Mouse (Mus musculus): ENCODE results near the gene Vwce. TPM values are rescaled to one million over a fixed set of nuclear protein-coding genes. Genes with fewer than 3 reads are reported as not detected.

Gene Vwce
- polyA plus RNA-seq, 1 experiment from 2014 or later = 0.51 TPM

DNA sequence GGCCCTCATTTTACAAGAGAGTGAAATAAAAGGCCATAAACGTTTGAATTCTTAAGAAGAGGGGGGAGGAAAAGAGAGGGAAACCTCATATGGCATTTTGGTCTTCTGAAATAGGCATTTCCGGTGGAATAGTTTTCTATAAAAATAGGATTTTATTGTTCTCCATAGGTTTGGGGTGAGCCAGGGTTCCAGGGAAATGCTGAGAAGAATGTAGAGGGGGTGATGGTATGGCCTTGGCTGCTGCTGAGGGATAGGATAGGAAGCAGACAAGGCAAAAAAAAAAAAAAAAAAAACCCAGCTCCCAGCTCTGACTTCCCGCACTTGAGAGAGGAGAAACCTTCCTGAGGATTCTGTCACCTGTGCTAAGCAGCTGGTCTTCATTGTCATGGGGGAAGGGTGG is 22.0 kb downstream of the Vwce start:
- H3K36me3 ChIP-seq (ENCODE audit: control insufficient read depth, insufficient read depth, low read length) = no peaks in the 10 kb centered on the region
- peaks cover 2 to 4% of the 10 kb centered on the region in 2 experiments; a peak in 1 of 4 replicates for H3K4me1 ChIP-seq (ENCODE audit: control insufficient read depth in 2 of 2, insufficient read depth in 2 of 2, low read length in 2 of 2)
- no peak overlapping the region for H3K9ac ChIP-seq (ENCODE audit: low read length)
- H3K4me3 ChIP-seq (ENCODE audit: control insufficient read depth in 1 of 2, insufficient read depth in 1 of 2, low read depth in 1 of 2, low read length in 2 of 2) = no peak overlapping the region
- ATAC-seq (ENCODE audit: insufficient number of reproducible peaks, insufficient read depth, low FRiP score, low read depth) = no peak
- WGBS = 64% methylated on average over 3 of the region's 3 CpGs
- H3K27me3 ChIP-seq (ENCODE audit: control insufficient read depth, insufficient read depth, low read length) = no peaks in the 10 kb centered on the region
- H3K4me2 ChIP-seq (ENCODE audit: low read length) = no peak overlapping the region
- H3K9me3 ChIP-seq (ENCODE audit: control insufficient read depth, low read length) = no peaks in the 10 kb centered on the region
- no peak overlapping the region for H3K27ac ChIP-seq (replicated peaks in 1 of 2; ENCODE audit: control insufficient read depth in 1 of 2, insufficient read depth in 1 of 2, low read depth in 2 of 2, low read length in 2 of 2)

DNA sequence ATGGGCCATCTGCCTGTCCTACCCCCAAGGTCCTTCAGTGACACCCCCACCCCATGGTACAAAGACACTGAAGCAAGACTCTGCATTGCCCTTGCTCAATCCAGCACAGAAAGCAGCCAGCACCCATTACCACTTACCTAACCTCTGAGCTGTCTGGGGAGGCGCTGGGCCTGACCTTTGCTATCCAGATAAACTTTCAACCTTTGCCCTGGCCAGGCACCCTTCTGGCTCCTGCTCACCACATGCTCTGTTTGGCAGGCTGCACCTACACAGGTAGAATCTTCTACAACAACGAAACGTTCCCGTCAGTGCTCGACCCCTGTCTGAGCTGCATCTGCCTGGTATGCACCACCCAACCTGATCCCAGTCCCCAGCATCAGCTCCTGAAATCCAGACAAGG is 23.7 kb downstream of the Vwce start:
- ATAC-seq (ENCODE audit: insufficient number of reproducible peaks, insufficient read depth, low FRiP score, low read depth) = no peak
- Histone ChIP-seq H3K36me3 (ENCODE audit: control insufficient read depth, insufficient read depth, low read length) (no peaks in the 10 kb centered on the region), H3K27me3 (ENCODE audit: control insufficient read depth, insufficient read depth, low read length) (no peaks in the 10 kb centered on the region), H3K4me1 (ENCODE audit: control insufficient read depth in 2 of 2, insufficient read depth in 2 of 2, low read length in 2 of 2) (peaks cover 2 to 4% of the 10 kb centered on the region in 2 experiments; a peak in 1 of 4 replicates), H3K9ac (ENCODE audit: low read length) (no peak overlapping the region), H3K9me3 (ENCODE audit: control insufficient read depth, low read length) (no peaks in the 10 kb centered on the region), H3K4me3 (ENCODE audit: control insufficient read depth in 1 of 2, insufficient read depth in 1 of 2, low read depth in 1 of 2, low read length in 2 of 2) (no peak overlapping the region), H3K27ac (replicated peaks in 1 of 2; ENCODE audit: control insufficient read depth in 1 of 2, insufficient read depth in 1 of 2, low read depth in 2 of 2, low read length in 2 of 2) (no peak overlapping the region), H3K4me2 (ENCODE audit: low read length) (no peak overlapping the region)
- WGBS = 62% methylated on average over 5 of the region's 5 CpGs

DNA sequence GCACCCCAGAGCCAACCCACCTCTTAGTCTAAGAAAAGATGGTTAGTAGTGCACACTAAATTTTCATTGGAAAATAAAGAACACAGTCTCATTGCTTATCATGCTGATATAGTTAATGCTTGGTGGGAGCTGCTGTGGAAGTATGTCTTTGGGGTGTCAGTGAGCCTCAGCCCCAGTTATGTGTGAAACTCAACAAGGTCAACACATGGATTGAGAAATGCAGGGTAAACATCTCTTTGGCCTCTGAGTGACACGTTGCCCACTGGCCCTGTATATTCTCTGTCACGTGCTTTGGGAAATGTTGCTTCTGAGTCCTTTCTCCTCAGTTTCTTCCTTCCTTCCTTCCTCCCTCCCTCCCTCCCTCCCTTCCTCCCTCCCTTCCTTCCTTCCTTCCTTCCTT is 24.4 kb downstream of the Vwce start:
- H3K36me3 ChIP-seq (ENCODE audit: control insufficient read depth, insufficient read depth, low read length) = no peaks in the 10 kb centered on the region
- H3K9me3 ChIP-seq (ENCODE audit: control insufficient read depth, low read length) = no peaks in the 10 kb centered on the region
- no peak overlapping the region for H3K9ac ChIP-seq (ENCODE audit: low read length)
- H3K27me3 ChIP-seq (ENCODE audit: control insufficient read depth, insufficient read depth, low read length) = no peaks in the 10 kb centered on the region
- peaks cover 2 to 4% of the 10 kb centered on the region in 2 experiments; a peak in 1 of 4 replicates for H3K4me1 ChIP-seq (ENCODE audit: control insufficient read depth in 2 of 2, insufficient read depth in 2 of 2, low read length in 2 of 2)
- H3K27ac ChIP-seq (replicated peaks in 1 of 2; ENCODE audit: control insufficient read depth in 1 of 2, insufficient read depth in 1 of 2, low read depth in 2 of 2, low read length in 2 of 2) = no peak overlapping the region
- WGBS = 68% methylated on average over 2 of the region's 2 CpGs
- no peak for ATAC-seq (ENCODE audit: insufficient number of reproducible peaks, insufficient read depth, low FRiP score, low read depth)
- H3K4me3 ChIP-seq (ENCODE audit: control insufficient read depth in 1 of 2, insufficient read depth in 1 of 2, low read depth in 1 of 2, low read length in 2 of 2) = no peak overlapping the region
- H3K4me2 ChIP-seq (ENCODE audit: low read length) = no peak overlapping the region

DNA sequence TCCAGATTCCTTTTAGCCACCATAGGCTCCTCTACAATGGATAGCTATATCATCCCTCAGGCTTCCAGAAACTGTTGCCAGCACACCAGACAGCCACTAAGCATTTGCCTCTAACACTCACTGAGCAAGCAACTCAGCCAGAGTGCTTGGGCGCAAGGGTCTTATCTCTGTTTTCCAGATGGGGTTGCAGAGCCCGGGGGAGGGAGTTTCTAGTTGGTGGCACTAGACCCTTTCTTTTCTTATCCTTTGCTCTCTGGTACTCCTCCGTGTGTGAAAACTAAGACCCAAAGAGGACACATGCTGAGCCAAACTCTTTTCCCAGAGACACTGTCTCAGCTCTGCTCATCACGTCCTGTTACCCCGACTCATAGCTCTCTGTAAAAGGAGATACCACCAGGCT is 27.4 kb downstream of the Vwce start:
- no peak overlapping the region for H3K4me3 ChIP-seq (ENCODE audit: control insufficient read depth in 1 of 2, insufficient read depth in 1 of 2, low read depth in 1 of 2, low read length in 2 of 2)
- H3K4me2 ChIP-seq (ENCODE audit: low read length) = no peak overlapping the region
- ATAC-seq (ENCODE audit: insufficient number of reproducible peaks, insufficient read depth, low FRiP score, low read depth) = no peak
- no peaks in the 10 kb centered on the region for H3K9me3 ChIP-seq (ENCODE audit: control insufficient read depth, low read length)
- H3K9ac ChIP-seq (ENCODE audit: low read length) = no peak overlapping the region
- H3K27ac ChIP-seq (replicated peaks in 1 of 2; ENCODE audit: control insufficient read depth in 1 of 2, insufficient read depth in 1 of 2, low read depth in 2 of 2, low read length in 2 of 2) = no peak overlapping the region
- no peaks in the 10 kb centered on the region for H3K36me3 ChIP-seq (ENCODE audit: control insufficient read depth, insufficient read depth, low read length)
- H3K4me1 ChIP-seq (ENCODE audit: control insufficient read depth in 2 of 2, insufficient read depth in 2 of 2, low read length in 2 of 2) = peaks cover 2 to 4% of the 10 kb centered on the region in 2 experiments; a peak in 1 of 4 replicates
- no peaks in the 10 kb centered on the region for H3K27me3 ChIP-seq (ENCODE audit: control insufficient read depth, insufficient read depth, low read length)
- WGBS = 33% methylated on average over 5 of the region's 5 CpGs

DNA sequence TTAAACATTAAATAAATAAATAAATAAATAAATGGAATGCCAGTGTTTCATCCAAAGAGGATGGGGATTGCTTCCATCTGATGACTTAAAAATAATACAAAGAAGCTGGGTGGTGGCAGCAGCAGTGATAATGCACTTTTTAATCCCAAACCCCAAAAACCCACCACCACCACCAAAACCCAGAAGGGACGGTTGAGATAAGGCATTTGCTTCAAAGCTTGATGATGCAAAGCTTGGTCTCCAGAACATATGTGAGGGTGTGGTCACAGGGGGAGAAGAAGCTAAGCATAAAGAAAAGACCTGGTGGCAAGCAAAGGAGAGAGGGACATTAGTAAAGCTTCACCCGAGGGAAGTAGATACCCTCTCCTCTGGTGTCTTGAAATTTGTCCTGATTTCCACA is 27.9 kb downstream of the Vwce start:
- WGBS = 75% methylated on average over 2 of the region's 2 CpGs
- Histone ChIP-seq H3K4me2 (ENCODE audit: low read length) (no peak overlapping the region), H3K4me3 (ENCODE audit: control insufficient read depth in 1 of 2, insufficient read depth in 1 of 2, low read depth in 1 of 2, low read length in 2 of 2) (no peak overlapping the region), H3K27me3 (ENCODE audit: control insufficient read depth, insufficient read depth, low read length) (no peaks in the 10 kb centered on the region), H3K36me3 (ENCODE audit: control insufficient read depth, insufficient read depth, low read length) (no peaks in the 10 kb centered on the region), H3K9me3 (ENCODE audit: control insufficient read depth, low read length) (no peaks in the 10 kb centered on the region), H3K27ac (replicated peaks in 1 of 2; ENCODE audit: control insufficient read depth in 1 of 2, insufficient read depth in 1 of 2, low read depth in 2 of 2, low read length in 2 of 2) (no peak overlapping the region), H3K4me1 (ENCODE audit: control insufficient read depth in 2 of 2, insufficient read depth in 2 of 2, low read length in 2 of 2) (no peaks in the 10 kb centered on the region), H3K9ac (ENCODE audit: low read length) (no peak overlapping the region)
- no peak for ATAC-seq (ENCODE audit: insufficient number of reproducible peaks, insufficient read depth, low FRiP score, low read depth)

DNA sequence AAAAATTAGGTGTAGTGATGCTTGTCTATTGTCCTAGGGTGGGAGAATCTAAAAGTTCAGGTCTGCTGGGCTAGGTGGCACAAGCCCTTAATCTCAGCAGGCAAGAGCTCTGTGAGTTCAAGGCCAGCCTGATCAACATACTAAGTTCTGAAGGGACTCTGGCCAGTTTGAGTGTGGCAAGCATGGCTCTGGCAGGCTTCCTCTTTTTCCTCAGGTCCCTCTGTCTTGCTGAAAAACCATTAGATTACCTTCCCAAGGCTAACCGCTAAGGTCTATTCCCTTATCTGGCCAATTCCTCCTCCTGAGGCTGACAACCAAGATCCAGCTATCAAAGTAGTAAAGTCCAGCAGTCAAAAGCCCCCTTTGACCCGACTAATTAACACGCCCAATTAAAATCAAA is 28.7 kb downstream of the Vwce start:
- Histone ChIP-seq H3K27me3 (ENCODE audit: control insufficient read depth, insufficient read depth, low read length) (no peaks in the 10 kb centered on the region), H3K9me3 (ENCODE audit: control insufficient read depth, low read length) (no peaks in the 10 kb centered on the region), H3K4me3 (ENCODE audit: control insufficient read depth in 1 of 2, insufficient read depth in 1 of 2, low read depth in 1 of 2, low read length in 2 of 2) (no peak overlapping the region), H3K4me1 (ENCODE audit: control insufficient read depth in 2 of 2, insufficient read depth in 2 of 2, low read length in 2 of 2) (no peaks in the 10 kb centered on the region), H3K9ac (ENCODE audit: low read length) (no peak overlapping the region), H3K27ac (replicated peaks in 1 of 2; ENCODE audit: control insufficient read depth in 1 of 2, insufficient read depth in 1 of 2, low read depth in 2 of 2, low read length in 2 of 2) (no peak overlapping the region), H3K36me3 (ENCODE audit: control insufficient read depth, insufficient read depth, low read length) (no peaks in the 10 kb centered on the region), H3K4me2 (ENCODE audit: low read length) (no peak overlapping the region)
- ATAC-seq (ENCODE audit: insufficient number of reproducible peaks, insufficient read depth, low FRiP score, low read depth) = no peak
- 48% methylated on average over 3 of the region's 3 CpGs for WGBS

DNA sequence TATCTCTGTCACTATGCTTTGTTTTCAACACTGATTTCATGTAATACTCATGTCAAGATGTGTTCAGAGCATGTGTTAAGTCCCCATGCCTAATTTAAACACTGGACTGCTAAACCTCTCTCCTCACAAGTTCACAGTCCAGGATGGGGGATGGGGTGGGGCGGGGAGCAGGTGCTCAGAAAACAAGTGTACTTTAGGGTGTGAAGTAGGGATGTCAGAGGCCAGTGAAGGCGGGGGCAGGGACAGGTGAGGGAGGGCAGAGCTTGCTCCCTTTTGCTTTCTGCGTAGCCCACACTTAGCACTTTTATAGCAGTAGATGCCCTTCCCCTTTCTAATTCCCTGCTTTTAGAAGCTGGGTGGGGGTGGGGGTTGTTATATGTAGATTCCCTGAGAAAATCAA is 31.1 kb downstream of the Vwce start:
- Histone ChIP-seq H3K27ac (replicated peaks in 1 of 2; ENCODE audit: control insufficient read depth in 1 of 2, insufficient read depth in 1 of 2, low read depth in 2 of 2, low read length in 2 of 2) (no peak overlapping the region), H3K4me2 (ENCODE audit: low read length) (no peak overlapping the region), H3K4me1 (ENCODE audit: control insufficient read depth in 2 of 2, insufficient read depth in 2 of 2, low read length in 2 of 2) (no peaks in the 10 kb centered on the region), H3K27me3 (ENCODE audit: control insufficient read depth, insufficient read depth, low read length) (no peaks in the 10 kb centered on the region), H3K36me3 (ENCODE audit: control insufficient read depth, insufficient read depth, low read length) (no peaks in the 10 kb centered on the region), H3K9me3 (ENCODE audit: control insufficient read depth, low read length) (no peaks in the 10 kb centered on the region), H3K4me3 (ENCODE audit: control insufficient read depth in 1 of 2, insufficient read depth in 1 of 2, low read depth in 1 of 2, low read length in 2 of 2) (no peak overlapping the region), H3K9ac (ENCODE audit: low read length) (no peak overlapping the region)
- no peak for ATAC-seq (ENCODE audit: insufficient number of reproducible peaks, insufficient read depth, low FRiP score, low read depth)
- 58% methylated on average over 3 of the region's 3 CpGs for WGBS

DNA sequence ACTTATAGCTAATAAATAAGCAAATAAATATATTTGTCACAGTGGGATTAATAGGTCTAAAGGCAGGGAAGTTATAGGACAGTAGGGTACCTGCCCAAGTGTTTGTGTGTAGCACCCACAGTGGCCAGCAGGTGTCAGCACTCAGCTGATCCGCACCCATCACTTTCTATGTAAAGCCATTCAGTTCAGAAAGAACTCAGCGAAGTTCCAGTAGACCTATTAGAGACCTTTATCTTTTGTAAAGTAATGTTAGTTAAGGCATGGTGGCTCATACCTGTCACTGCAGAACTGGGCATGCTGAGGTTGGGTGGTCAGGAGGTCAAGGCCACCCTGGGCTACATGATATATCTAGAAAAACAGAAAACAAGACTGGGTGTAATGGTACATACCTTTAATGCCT is 31.5 kb downstream of the Vwce start:
- Histone ChIP-seq H3K27me3 (ENCODE audit: control insufficient read depth, insufficient read depth, low read length) (no peaks in the 10 kb centered on the region), H3K27ac (replicated peaks in 1 of 2; ENCODE audit: control insufficient read depth in 1 of 2, insufficient read depth in 1 of 2, low read depth in 2 of 2, low read length in 2 of 2) (no peak overlapping the region), H3K9ac (ENCODE audit: low read length) (no peak overlapping the region), H3K36me3 (ENCODE audit: control insufficient read depth, insufficient read depth, low read length) (no peaks in the 10 kb centered on the region), H3K9me3 (ENCODE audit: control insufficient read depth, low read length) (no peaks in the 10 kb centered on the region), H3K4me2 (ENCODE audit: low read length) (no peak overlapping the region), H3K4me3 (ENCODE audit: control insufficient read depth in 1 of 2, insufficient read depth in 1 of 2, low read depth in 1 of 2, low read length in 2 of 2) (no peak overlapping the region), H3K4me1 (ENCODE audit: control insufficient read depth in 2 of 2, insufficient read depth in 2 of 2, low read length in 2 of 2) (no peaks in the 10 kb centered on the region)
- 5% methylated on average over 2 of the region's 2 CpGs for WGBS
- ATAC-seq (ENCODE audit: insufficient number of reproducible peaks, insufficient read depth, low FRiP score, low read depth) = no peak
